Mouse (Mus musculus) CH12.LX (cell line): ENCODE measurements around the gene Gm20388. TPM values are rescaled to one million over a fixed set of nuclear protein-coding genes. Genes with fewer than 3 reads are reported as not detected.

ENCODE experiments used
- DNase-seq: peaks from one replicate; pipeline ENCODE4 v3.0.0-alpha.2; 2013; ENCODE audit errors: extremely low read depth
- H3K27ac ChIP-seq: 2 replicates; pipeline ENCODE4 v1.5.1; 2012; ENCODE audit warnings: low read depth, mild to moderate bottlenecking, control low read depth, moderate library complexity; ENCODE audit not compliant: insufficient read depth
- H3K27me3 ChIP-seq: replicated peaks from 2 replicates; pipeline ENCODE3; 2012; ENCODE audit warnings: inconsistent platforms
- H3K36me3 ChIP-seq, 2 experiments: replicated peaks in 1 of 2; 2 replicates each; pipeline versions ENCODE3 to v1.6.1; 2012; ENCODE audit warnings: inconsistent platforms in 1 of 2, low read length in 1 of 2, mild to moderate bottlenecking in 1 of 2, mixed read lengths in 1 of 2, moderate library complexity in 1 of 2; ENCODE audit not compliant: control insufficient read depth in 1 of 2, insufficient read depth in 1 of 2
- H3K4me1 ChIP-seq, 2 experiments: 2 replicates each; pipeline ENCODE4 v1.6.1; 2012; ENCODE audit warnings: inconsistent platforms in 1 of 2, moderate library complexity in 1 of 2; ENCODE audit not compliant: insufficient read depth in 2 of 2, control insufficient read depth in 1 of 2
- H3K4me2 ChIP-seq: 2 replicates; pipeline ENCODE4 v1.6.1; 2012; ENCODE audit warnings: low read depth, mild to moderate bottlenecking, control low read depth; ENCODE audit not compliant: poor library complexity, insufficient read depth, severe bottlenecking
- H3K4me3 ChIP-seq, 3 experiments: fragments of 150-350 bp in 1 of 3; sonication (generic) in 1 of 3; replicated peaks in 1 of 3; 2 replicates each; pipeline versions ENCODE3 to v1.5.1; 2011 to 2012; ENCODE audit warnings: low read depth in 2 of 3, low read length in 2 of 3, mild to moderate bottlenecking in 2 of 3, moderate library complexity in 2 of 3, control low read depth in 1 of 3, improper control_type of control experiment in 1 of 3, inconsistent platforms in 1 of 3, mixed read lengths in 1 of 3; ENCODE audit not compliant: poor library complexity in 1 of 3
- H3K79me2 ChIP-seq: replicated peaks from 2 replicates; pipeline ENCODE4 v1.6.1; 2012; ENCODE audit warnings: mild to moderate bottlenecking, moderate library complexity; ENCODE audit not compliant: control insufficient read depth, poor library complexity, insufficient read depth, severe bottlenecking; ENCODE audit errors: extremely low read depth
- H3K9ac ChIP-seq: 2 replicates; pipeline ENCODE4 v1.6.1; 2012; ENCODE audit warnings: low read depth, mild to moderate bottlenecking, control low read depth, moderate library complexity; ENCODE audit not compliant: insufficient read depth
- H3K9me3 ChIP-seq: replicated peaks from 2 replicates; pipeline ENCODE3; 2012; ENCODE audit warnings: low read length, inconsistent platforms, mixed read lengths
- CTCF ChIP-seq, 2 experiments: IDR thresholded peaks in 1 of 2; conservative IDR thresholded peaks in 1 of 2; 2 replicates each; pipeline ENCODE4 v1.5.1; 2011 to 2012; ENCODE audit warnings: low read depth in 2 of 2, low read length in 2 of 2, improper control_type of control experiment in 1 of 2, inconsistent platforms in 1 of 2, mild to moderate bottlenecking in 1 of 2, moderate library complexity in 1 of 2
- E2F4 ChIP-seq: IDR thresholded peaks from 2 replicates; pipeline ENCODE4 v1.6.1; 2011; ENCODE audit warnings: low read depth, low read length, improper control_type of control experiment; ENCODE audit not compliant: insufficient replicate concordance
- ELF1 ChIP-seq: IDR thresholded peaks from 2 replicates; pipeline ENCODE4 v1.6.1; 2014; ENCODE audit warnings: low read depth, mild to moderate bottlenecking, inconsistent platforms, low read length, improper control_type of control experiment
- EP300 ChIP-seq: IDR thresholded peaks from 2 replicates; pipeline ENCODE4 v1.6.1; 2011; ENCODE audit warnings: low read length, improper control_type of control experiment
- GABPA ChIP-seq: IDR thresholded peaks from 2 replicates; pipeline ENCODE4 v1.6.1; 2012; ENCODE audit warnings: low read depth, low read length, improper control_type of control experiment, inconsistent platforms; ENCODE audit not compliant: insufficient replicate concordance
- HCFC1 ChIP-seq: IDR thresholded peaks from 2 replicates; pipeline ENCODE4 v1.6.1; 2012; ENCODE audit warnings: low read depth, mild to moderate bottlenecking, inconsistent platforms, low read length, improper control_type of control experiment
- IRF4 ChIP-seq: IDR thresholded peaks from 2 replicates; pipeline ENCODE4 v1.6.1; 2014; ENCODE audit warnings: low read depth, mild to moderate bottlenecking, inconsistent platforms, low read length, improper control_type of control experiment
- JUN ChIP-seq: IDR thresholded peaks from 2 replicates; pipeline ENCODE4 v1.6.1; 2011; ENCODE audit warnings: low read depth, mild to moderate bottlenecking, low read length, improper control_type of control experiment, moderate library complexity; ENCODE audit not compliant: insufficient read depth
- MAX ChIP-seq: IDR thresholded peaks from 2 replicates; pipeline ENCODE4 v1.6.1; 2011; ENCODE audit warnings: low read length, improper control_type of control experiment
- MAZ ChIP-seq: IDR thresholded peaks from 2 replicates; pipeline ENCODE4 v1.6.1; 2012; ENCODE audit warnings: low read depth, mild to moderate bottlenecking, inconsistent platforms, low read length, improper control_type of control experiment, moderate library complexity
- MEF2A ChIP-seq: IDR thresholded peaks from 2 replicates; pipeline ENCODE4 v1.6.1; 2014; ENCODE audit warnings: low read depth, mild to moderate bottlenecking, inconsistent platforms, low read length, improper control_type of control experiment, borderline replicate concordance
- MYC ChIP-seq: IDR thresholded peaks from 2 replicates; pipeline ENCODE4 v1.6.1; 2011; ENCODE audit warnings: low read depth, mild to moderate bottlenecking, improper control_type of control experiment, low read length
- NELFE ChIP-seq: IDR thresholded peaks from 2 replicates; pipeline ENCODE4 v1.6.1; 2011; ENCODE audit warnings: low read depth, low read length, improper control_type of control experiment
- NRF1 ChIP-seq: IDR thresholded peaks from 2 replicates; pipeline ENCODE4 v1.6.1; 2014; ENCODE audit warnings: low read depth, mild to moderate bottlenecking, inconsistent platforms, low read length, improper control_type of control experiment, moderate library complexity
- POLR2A ChIP-seq: IDR thresholded peaks from 2 replicates; pipeline ENCODE4 v1.6.1; 2011; ENCODE audit warnings: low read depth, mild to moderate bottlenecking, improper control_type of control experiment, low read length
- POLR2AphosphoS2 ChIP-seq: IDR thresholded peaks from 2 replicates; pipeline ENCODE4 v1.6.1; 2011; ENCODE audit warnings: low read depth, low read length, improper control_type of control experiment
- RCOR1 ChIP-seq: conservative IDR thresholded peaks from 2 replicates; pipeline ENCODE4 v1.6.1; 2012; ENCODE audit warnings: low read depth, mild to moderate bottlenecking, inconsistent platforms, low read length, improper control_type of control experiment
- TBP ChIP-seq: conservative IDR thresholded peaks from 2 replicates; pipeline ENCODE4 v1.6.1; 2011; ENCODE audit warnings: low read depth, low read length, improper control_type of control experiment
- TCF12 ChIP-seq: IDR thresholded peaks from 2 replicates; pipeline ENCODE4 v1.6.1; 2014; ENCODE audit warnings: low read depth, mild to moderate bottlenecking, inconsistent platforms, low read length, improper control_type of control experiment
- ZC3H11A ChIP-seq: IDR thresholded peaks from 2 replicates; pipeline ENCODE4 v1.6.1; 2012; ENCODE audit warnings: low read depth, mild to moderate bottlenecking, inconsistent platforms, low read length, improper control_type of control experiment
- ZKSCAN1 ChIP-seq: IDR thresholded peaks from 2 replicates; pipeline ENCODE4 v1.6.1; 2012; ENCODE audit warnings: low read depth, inconsistent platforms, low read length, improper control_type of control experiment, borderline replicate concordance
- ZMIZ1 ChIP-seq: IDR thresholded peaks from 2 replicates; pipeline ENCODE4 v1.6.1; 2012; ENCODE audit warnings: low read depth, mild to moderate bottlenecking, inconsistent platforms, low read length, improper control_type of control experiment
- ZNF384 ChIP-seq: IDR thresholded peaks from 2 replicates; pipeline ENCODE4 v1.6.1; 2012; ENCODE audit warnings: low read depth, low read length, improper control_type of control experiment, inconsistent platforms
- dilution Hi-C: fragments of 300-500 bp; cut with MboI; formaldehyde crosslinking; loops from 2 replicates; pipeline ENCODE4 v1.14.3; 2020; ENCODE audit warnings: low sequenced_read_pairs; ENCODE audit not compliant: extremely low pct_unique_long_range_greater_than_20kb, extremely low pct_ligation_motif_present
- in situ Hi-C: fragments of 300-500 bp; cut with MboI; formaldehyde crosslinking; loops from 3 replicates; pipeline ENCODE4 v1.14.3; 2019; ENCODE audit warnings: low sequenced_read_pairs, low pct_ligation_motif_present, low pct_unique_long_range_greater_than_20kb, mixed read lengths
- polyA plus RNA-seq: library from polyadenylated mRNA; unstranded; fragments of >175 nt; gene quantifications from 2 replicates; pipeline ENCODE4 v1.2.1, GENCODE M21; 2012; ENCODE audit warnings: low read depth; ENCODE audit not compliant: insufficient read length
- total RNA-seq, 2 experiments: library from RNA; depleted of rRNA; stranded (reverse); fragments of 300-350 nt in 1 of 2; fragments of >200 nt in 1 of 2; gene quantifications; 2 replicates each; pipeline ENCODE4 v1.2.3; 2012 to 2014

Gene Gm20388
- total and polyA plus RNA-seq, 3 experiments: 14.8 to 26.3 (median 22.2) TPM

DNA sequence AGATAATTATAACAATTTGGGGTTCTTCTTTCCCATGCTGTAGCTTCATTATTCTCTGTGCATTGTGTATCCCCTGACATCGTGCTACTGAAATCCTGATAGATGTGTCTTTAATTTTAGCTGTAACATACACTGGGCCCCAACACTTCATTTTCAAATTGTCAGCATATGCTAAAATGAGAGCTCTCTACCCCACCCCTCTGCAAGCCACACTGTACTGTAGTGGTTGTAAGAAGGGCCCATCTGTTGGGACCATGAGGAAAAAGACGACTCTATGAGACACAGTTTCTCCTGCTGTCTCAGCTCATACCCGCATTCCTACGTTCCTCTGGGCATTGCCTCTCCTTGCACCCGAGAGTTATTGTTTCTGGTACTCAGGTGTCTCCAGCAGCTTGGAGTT lies 4226.6 kb downstream of the Gm20388 start (continued):
- no peak for TF ChIP-seq ZC3H11A

DNA sequence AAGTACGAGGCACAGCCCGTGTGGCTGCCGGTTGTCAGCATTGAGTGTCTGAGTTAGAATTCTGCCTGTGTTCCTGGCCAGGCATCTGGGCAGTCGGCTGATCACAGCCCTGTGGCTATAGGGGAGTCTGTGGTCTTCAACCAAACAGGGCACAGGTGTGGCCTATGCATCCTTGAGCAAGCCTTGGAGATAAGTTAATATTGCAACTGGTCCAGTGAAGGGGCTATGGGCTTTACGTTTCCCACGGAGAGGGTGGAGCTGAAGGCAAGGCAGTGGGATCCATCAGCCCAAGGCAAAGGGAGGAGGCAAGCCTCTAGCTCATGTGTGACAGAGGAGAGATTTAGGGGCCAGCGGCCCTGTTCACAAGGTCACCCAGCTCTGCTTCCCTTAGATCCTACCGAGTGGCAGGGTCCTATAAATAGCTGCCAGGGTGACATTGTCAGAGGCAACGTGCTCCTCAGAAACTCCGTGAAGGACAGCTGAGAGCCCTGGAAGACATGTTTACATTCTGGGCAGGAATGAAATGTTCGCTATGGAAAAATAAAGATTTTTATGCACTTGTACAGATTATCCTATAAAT lies 4229.7 kb downstream of the Gm20388 start:
- H3K4me3 ChIP-seq: no peak overlapping the region
- H3K27me3 ChIP-seq: no peaks in the 10 kb centered on the region
- no peak overlapping the region for H3K9ac ChIP-seq
- H3K4me2 ChIP-seq: no peak overlapping the region
- no peaks in the 10 kb centered on the region for H3K36me3 ChIP-seq
- H3K79me2 ChIP-seq: no peaks in the 10 kb centered on the region
- H3K27ac ChIP-seq: no peak overlapping the region
- dilution Hi-C loops: no loop called here
- no peaks in the 10 kb centered on the region for H3K9me3 ChIP-seq
- H3K4me1 ChIP-seq: peaks cover 0 to 4% of the 10 kb centered on the region in 2 experiments; a peak in 1 of 4 replicates
- no peak for DNase-seq
- TF ChIP-seq ZMIZ1 (no peak), CTCF (conservative IDR thresholded peaks at IDR 0.05 in 1 of 2, IDR thresholded peaks at IDR 0.05 in 1 of 2; ENCODE audit: low read depth in 2 of 2, low read length in 2 of 2) (no peak), NELFE (no peak), MAX (no peak), MAZ (no peak), IRF4 (no peak), MEF2A (no peak), POLR2A (no peak), ZC3H11A (no peak), GABPA (no peak), TCF12 (no peak), ZKSCAN1 (no peak), HCFC1 (no peak), TBP (no peak), ELF1 (no peak), RCOR1 (no peak)
- in situ Hi-C loops: no loop called here

DNA sequence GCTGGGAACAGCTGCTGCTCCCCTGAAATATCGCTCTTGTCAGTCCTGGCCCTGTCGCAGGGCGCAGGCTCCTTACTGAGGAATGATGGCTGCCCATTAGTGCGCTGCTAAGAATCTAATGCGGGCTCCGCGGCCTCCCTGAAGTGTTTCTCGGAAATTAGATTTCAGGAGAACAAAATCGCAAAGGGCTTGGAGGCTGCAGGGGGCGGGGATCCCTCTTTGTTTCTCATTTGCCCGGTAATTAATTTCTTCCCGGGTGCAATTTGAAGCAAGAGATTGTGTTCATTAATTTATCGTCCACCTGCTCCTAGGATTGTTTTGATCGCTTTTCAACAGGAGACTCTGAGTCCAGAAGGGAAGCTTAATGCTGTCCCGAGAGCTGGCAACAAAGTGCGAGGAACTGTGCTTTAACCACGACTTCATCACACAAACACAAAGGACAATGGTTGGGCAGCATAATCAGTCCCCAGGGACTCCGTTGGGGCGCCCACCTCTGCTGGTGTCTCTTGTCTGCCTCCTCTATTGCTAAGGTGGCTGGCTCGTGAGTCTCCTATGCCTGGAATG lies 4230.3 kb downstream of the Gm20388 start:
- Histone ChIP-seq H3K9ac (no peak overlapping the region), H3K4me3 (no peak overlapping the region), H3K27me3 (no peaks in the 10 kb centered on the region), H3K4me1 (peaks cover 0 to 4% of the 10 kb centered on the region in 2 experiments; a peak in 1 of 4 replicates), H3K4me2 (no peak overlapping the region), H3K9me3 (no peaks in the 10 kb centered on the region), H3K79me2 (no peaks in the 10 kb centered on the region), H3K27ac (no peak overlapping the region), H3K36me3 (no peaks in the 10 kb centered on the region)
- no peak for TF ChIP-seq E2F4
- TF ChIP-seq JUN: no peak
- no peak for TF ChIP-seq ZNF384
- no peak for TF ChIP-seq POLR2AphosphoS2
- TF ChIP-seq MYC: no peak
- TF ChIP-seq EP300: no peak
- TF ChIP-seq NRF1: no peak
- no peak for TF ChIP-seq NELFE
- TF ChIP-seq POLR2A: no peak
- TF ChIP-seq MAZ: no peak
- in situ Hi-C loops (no loop called here), dilution Hi-C loops (no loop called here)
- DNase-seq: no peak
